Mouse (Mus musculus) kidney, adult 2 months (tissue): Measurements from ENCODE around the gene 2610528J11Rik. TPM values are rescaled to one million over a fixed set of nuclear protein-coding genes. Genes with fewer than 3 reads are reported as not detected.

ENCODE experiments used
- DNase-seq: peaks from one replicate; pipeline ENCODE4 v3.0.0; 2021
- H3K27ac ChIP-seq: fragments of 200-500 bp; 2 replicates; pipeline ENCODE4 v1.5.1; 2012; ENCODE audit warnings: low read depth, low read length, control low read depth, inconsistent platforms; ENCODE audit not compliant: insufficient read depth
- H3K27me3 ChIP-seq: fragments of 200-500 bp; replicated peaks from 2 replicates; pipeline ENCODE4 v1.6.1; 2012; ENCODE audit warnings: mild to moderate bottlenecking, moderate library complexity, low read length, inconsistent platforms; ENCODE audit not compliant: control insufficient read depth, insufficient read depth
- H3K36me3 ChIP-seq: fragments of 200-500 bp; 2 replicates; pipeline ENCODE4 v1.6.1; 2012; ENCODE audit warnings: mild to moderate bottlenecking, moderate library complexity, low read length, inconsistent platforms; ENCODE audit not compliant: control insufficient read depth, insufficient read depth
- H3K4me1 ChIP-seq: fragments of 200-500 bp; 2 replicates; pipeline ENCODE4 v1.6.1; 2011; ENCODE audit warnings: low read length; ENCODE audit not compliant: control insufficient read depth, insufficient read depth
- H3K4me3 ChIP-seq: fragments of 200-500 bp; 2 replicates; pipeline ENCODE4 v1.5.1; 2011; ENCODE audit warnings: mild to moderate bottlenecking, low read depth, low read length, control low read depth; ENCODE audit not compliant: insufficient read depth
- CTCF ChIP-seq: fragments of 200-500 bp; conservative IDR thresholded peaks from 2 replicates; pipeline ENCODE4 v1.5.1; 2011; ENCODE audit warnings: low read depth, mild to moderate bottlenecking, control low read depth, low read length, moderate library complexity, mixed read lengths; ENCODE audit not compliant: insufficient read depth, insufficient read length
- POLR2A ChIP-seq: fragments of 200-500 bp; IDR thresholded peaks from one replicate; pipeline ENCODE4 v1.6.1; 2011; ENCODE audit warnings: low read depth, low read length, control low read depth
- WGBS: fragments of 180-500 bp; shearing (Covaris S2); methylation state at CpG from one replicate; pipeline ENCODE4 v1.1.7; 2018; 5-methylcytosine and 5-hydroxymethylcytosine counted together
- polyA plus RNA-seq: library from polyadenylated mRNA; depleted of rRNA; stranded (reverse); fragments of >200 nt; gene quantifications from 2 replicates; pipeline ENCODE4 v1.2.3, GENCODE M21; 2012

Gene 2610528J11Rik
- polyA plus RNA-seq, 1 experiment = 182 TPM

- no peak for DNase-seq
- H3K27ac ChIP-seq = peak overlapping the region; percentile 98
- no peaks in the 10 kb centered on the region for H3K27me3 ChIP-seq
Measured at GRCm38 (mm10) chr4:118527335-118527681, 509 bp downstream of the 2610528J11Rik start.

DNA sequence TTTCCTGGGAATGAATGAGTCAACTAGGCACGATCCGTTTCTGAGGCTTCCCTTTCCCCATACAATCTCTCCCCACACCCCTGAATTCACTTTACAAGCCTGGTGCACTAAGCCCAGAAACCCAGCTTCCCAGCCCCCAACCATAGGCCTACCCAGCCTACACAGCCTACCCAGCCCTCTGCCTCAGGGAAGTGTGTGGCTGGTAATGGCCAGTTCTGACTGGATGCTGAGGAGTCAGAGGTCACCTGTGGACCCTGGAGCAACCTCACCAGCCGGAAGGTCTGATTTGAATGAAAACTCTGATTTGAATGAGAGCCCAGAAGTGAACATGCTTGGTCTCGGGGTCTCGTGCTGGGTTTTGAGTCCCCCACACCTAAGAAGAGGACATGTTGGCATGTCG is 921 bp downstream of the 2610528J11Rik start:
- WGBS = 32% methylated on average over 6 of the region's 6 CpGs
- H3K27ac ChIP-seq = peak overlapping the region; percentile 98

More at GRCm38 (mm10) chr4:118527335-118527681, 509 bp downstream of the 2610528J11Rik start:
- H3K4me1 ChIP-seq = peaks cover 5% of the 10 kb centered on the region
- H3K4me3 ChIP-seq = peak overlapping the region; percentile 81
- TF ChIP-seq CTCF (no peak), POLR2A (no peak)
- 28% methylated on average over 5 of the region's 5 CpGs for WGBS
- H3K36me3 ChIP-seq = no peaks in the 10 kb centered on the region; the same call in 1 of the 2 replicates

DNA sequence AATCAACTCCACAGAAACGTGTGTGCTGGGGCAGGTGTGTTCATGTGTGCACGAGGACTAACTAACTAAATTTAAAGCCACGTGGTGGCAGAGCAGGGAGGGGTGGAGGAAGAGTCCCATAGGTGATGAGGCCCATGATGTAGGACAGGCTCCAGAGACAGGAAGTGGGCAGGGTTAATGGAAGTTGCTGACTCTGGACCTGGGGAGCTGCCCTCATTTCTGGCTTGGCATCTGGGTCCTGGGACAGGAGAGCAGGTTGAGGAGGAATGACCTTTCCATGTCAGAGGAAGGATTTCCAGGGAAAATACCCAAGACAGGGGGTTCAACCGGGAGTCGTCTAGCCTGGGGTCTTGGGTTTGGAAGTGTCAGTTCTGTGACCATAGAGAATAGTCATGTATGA is 5.9 kb downstream of the 2610528J11Rik start:
- DNase-seq = peak; percentile 71
- Histone ChIP-seq H3K36me3 (no peaks in the 10 kb centered on the region; the same call in 1 of the 2 replicates), H3K4me1 (peaks cover 34% of the 10 kb centered on the region), H3K4me3 (no peak overlapping the region), H3K27ac (peak overlapping the region; percentile 71), H3K27me3 (no peaks in the 10 kb centered on the region)
- 33% methylated on average over 5 of the region's 5 CpGs for WGBS
- TF ChIP-seq POLR2A (no peak), CTCF (no peak)

More for the DNA sequence above, 921 bp downstream of the 2610528J11Rik start:
- no peak for TF ChIP-seq CTCF
- no peak for TF ChIP-seq POLR2A
- H3K36me3 ChIP-seq = no peaks in the 10 kb centered on the region; the same call in 1 of the 2 replicates
- no peaks in the 10 kb centered on the region for H3K27me3 ChIP-seq
- peak overlapping the region; percentile 81 for H3K4me3 ChIP-seq
- peaks cover 9% of the 10 kb centered on the region for H3K4me1 ChIP-seq
- DNase-seq = peak; percentile 78

- 25% methylated on average over 4 of the region's 4 CpGs for WGBS
- DNase-seq = peak; percentile 86
- Histone ChIP-seq H3K36me3 (no peaks in the 10 kb centered on the region; the same call in 1 of the 2 replicates), H3K27ac (peak overlapping the region; percentile 87), H3K4me3 (no peak overlapping the region), H3K27me3 (no peaks in the 10 kb centered on the region), H3K4me1 (peaks cover 34% of the 10 kb centered on the region)
- TF ChIP-seq CTCF (no peak), POLR2A (no peak)
Measured at GRCm38 (mm10) chr4:118533156-118533555, 6.4 kb downstream of the 2610528J11Rik start.

GRCm38 (mm10) chr4:118533605-118534004 is 6.8 kb downstream of the 2610528J11Rik start:
- peak; percentile 92 for DNase-seq
- TF ChIP-seq POLR2A (no peak), CTCF (no peak)
- no peak overlapping the region for H3K4me3 ChIP-seq
- peaks cover 34% of the 10 kb centered on the region for H3K4me1 ChIP-seq
- no peaks in the 10 kb centered on the region for H3K27me3 ChIP-seq
- peak overlapping the region; percentile 87 for H3K27ac ChIP-seq
- WGBS = 48% methylated on average over 7 of the region's 7 CpGs
- H3K36me3 ChIP-seq = no peaks in the 10 kb centered on the region; the same call in 1 of the 2 replicates

GRCm38 (mm10) chr4:118535610-118536009 is 8.8 kb downstream of the 2610528J11Rik start:
- Histone ChIP-seq H3K27ac (peak overlapping the region; percentile 48; the same call in 1 of the 2 replicates), H3K36me3 (no peaks in the 10 kb centered on the region), H3K4me1 (peaks cover 34% of the 10 kb centered on the region), H3K27me3 (no peaks in the 10 kb centered on the region), H3K4me3 (no peak overlapping the region)
- TF ChIP-seq CTCF = no peak
- no peak for TF ChIP-seq POLR2A
- DNase-seq = peak; percentile 81
- WGBS = 69% methylated on average over 6 of the region's 6 CpGs

- 28% methylated on average over 6 of the region's 6 CpGs for WGBS
- Histone ChIP-seq H3K36me3 (no peaks in the 10 kb centered on the region), H3K27me3 (no peaks in the 10 kb centered on the region), H3K4me3 (peak overlapping the region; percentile 39), H3K27ac (peak overlapping the region; percentile 87), H3K4me1 (peaks cover 32% of the 10 kb centered on the region)
- peak; percentile 85 for DNase-seq
- TF ChIP-seq CTCF (no peak), POLR2A (no peak)
Measured at GRCm38 (mm10) chr4:118537801-118538200, 11.0 kb downstream of the 2610528J11Rik start.

DNA sequence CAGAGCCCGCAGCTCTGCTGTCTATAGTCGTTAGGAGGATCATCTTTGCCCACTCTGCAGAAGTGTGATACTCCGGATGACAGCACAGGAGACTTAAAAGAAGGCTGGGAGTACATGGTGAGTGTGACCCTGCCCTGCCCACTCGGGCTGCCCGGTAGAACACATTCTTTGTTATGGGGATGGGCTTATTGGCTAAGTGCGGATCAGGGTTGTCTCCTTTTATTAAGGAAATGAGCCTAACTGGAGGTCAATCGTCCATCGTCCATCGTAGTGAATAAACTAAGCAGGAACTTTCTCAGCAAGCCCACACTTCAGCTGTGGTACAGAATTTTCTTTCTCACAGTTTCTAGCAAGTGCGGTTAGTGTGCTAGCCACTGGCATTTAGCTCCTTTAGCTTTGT is 13.1 kb downstream of the 2610528J11Rik start:
- peaks cover 27% of the 10 kb centered on the region for H3K4me1 ChIP-seq
- WGBS = 27% methylated on average over 10 of the region's 10 CpGs
- TF ChIP-seq CTCF (no peak), POLR2A (no peak)
- H3K4me3 ChIP-seq = no peak overlapping the region
- DNase-seq = no peak
- H3K27me3 ChIP-seq = no peaks in the 10 kb centered on the region
- peak overlapping the region; percentile 10; the same call in 1 of the 2 replicates for H3K27ac ChIP-seq
- H3K36me3 ChIP-seq = no peaks in the 10 kb centered on the region
